Mouse (Mus musculus) C2C12 (cell line): ENCODE measurements around the gene AI481877.

Experiments
- CEBPB ChIP-seq: IDR thresholded peaks from one replicate; pipeline ENCODE4 v1.6.1; 2011; ENCODE audit warnings: low read depth, mild to moderate bottlenecking, control low read depth, moderate library complexity
- CTCF ChIP-seq: IDR thresholded peaks from one replicate; pipeline ENCODE4 v1.5.1; 2011; ENCODE audit not compliant: control insufficient read depth, insufficient read depth, insufficient read length
- FOSL1 ChIP-seq: IDR thresholded peaks from one replicate; pipeline ENCODE4 v1.8.0; 2011; ENCODE audit warnings: mild to moderate bottlenecking, low read length; ENCODE audit not compliant: poor library complexity, insufficient read depth, severe bottlenecking
- MAX ChIP-seq: IDR thresholded peaks from one replicate; pipeline ENCODE4 v1.6.1; 2011; ENCODE audit warnings: mild to moderate bottlenecking, control low read depth
- MYOD1 ChIP-seq: IDR thresholded peaks from one replicate; pipeline ENCODE4 v1.6.1; 2011; ENCODE audit warnings: low read depth; ENCODE audit not compliant: control insufficient read depth, insufficient read length
- MYOG ChIP-seq: IDR thresholded peaks from one replicate; pipeline ENCODE4 v1.6.1; 2011; ENCODE audit not compliant: control insufficient read depth, insufficient read length; ENCODE audit errors: extremely low read depth
- USF1 ChIP-seq: IDR thresholded peaks from one replicate; pipeline ENCODE4 v1.6.1; 2011; ENCODE audit warnings: low read depth, mild to moderate bottlenecking, control low read depth, moderate library complexity

GRCm38 (mm10) chr4:59106661-59107060, 32.1 kb downstream of the AI481877 start:
- TF ChIP-seq CTCF (no peak), USF1 (no peak), MAX (no peak), MYOD1 (no peak), MYOG (no peak), CEBPB (no peak), FOSL1 (no peak)
